14 mouse cellular contexts compared by ENCODE assay signal in the genomic region with DNA sequence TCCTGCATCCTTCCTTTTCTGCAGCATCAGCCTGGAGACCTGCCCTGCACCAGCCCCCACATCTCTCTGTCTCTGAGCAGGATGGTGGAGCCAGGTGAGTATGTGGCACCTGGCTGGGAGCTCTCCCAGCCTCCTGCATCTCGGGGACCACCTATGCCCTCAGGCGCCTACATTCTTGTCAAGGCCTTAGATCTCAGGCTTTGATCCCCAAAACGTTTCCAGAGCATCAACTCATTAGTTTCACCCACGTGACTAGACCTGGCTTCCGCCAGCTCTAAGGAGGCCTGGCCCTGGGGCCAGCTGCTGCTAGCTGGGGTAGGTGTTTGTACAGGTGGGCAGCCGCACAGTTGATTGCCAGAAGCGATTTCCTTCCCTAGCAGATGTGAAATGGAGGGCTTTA.
DNase-seq lines count a peak whose midpoint lies in the region; ATAC-seq lines count a peak whose summit lies in the region.
"Had no signal": no experiment of that assay in that cellular context is flagged by ENCODE, and none has a peak within 500 bp of the region (broad histone marks: within the 10 kb centered on the region; RNA-seq: fewer than 3 reads in every experiment).

No protein-coding gene starts in this region.

- peak; percentile 13 to 24 for DNase-seq in kidney, postnatal 4 days
- no peak for DNase-seq in kidney, postnatal 14 days
- DNase-seq in embryo, embryonic 11 days = peak; percentile 51
- peak; percentile 80 for DNase-seq in forelimb bud, embryonic 11.5 days (ENCODE audit: low read depth, low spot score)
- peak; percentile 39 for DNase-seq in mesoderm, embryonic 11.5 days (ENCODE audit: low read depth, low spot score)
- no peak for DNase-seq in urinary bladder, postnatal 10 days (ENCODE audit: low spot score)
- DNase-seq: adrenal gland, postnatal 14 days; cerebellum, adult 11-12 months; cerebellum, postnatal 14 days; kidney, adult 11 months; liver, postnatal 0 days; lung, postnatal 10 days had no signal

- no peak for ATAC-seq in frontal cortex, adult (ENCODE audit: low TSS enrichment)
- ATAC-seq: liver, postnatal 0 days; midbrain, embryonic 15.5 days had no signal

Comparison
In these comparisons a context has a peak if more than half of its experiments do, and no peak if none do; other contexts are left out.
1. DNase-seq: peak in kidney, postnatal 4 days (2 of 2), embryo, embryonic 11 days (single experiment), forelimb bud, embryonic 11.5 days (single experiment) and mesoderm, embryonic 11.5 days (single experiment); none in kidney, postnatal 14 days (single experiment) and urinary bladder, postnatal 10 days (single experiment).